Comparison of ENCODE assay signal across 8 mouse cellular contexts in genomic region chr11:79065463-79066190, GRCm38 (mm10).
DNase-seq lines count a peak whose midpoint lies in the region; ATAC-seq and TF ChIP-seq lines count a peak whose summit lies in the region.

No protein-coding gene starts in this region.

- no peak for DNase-seq in neural tube, embryonic 11.5 days (ENCODE audit: low spot score)
- no peak for DNase-seq in neural tube, embryonic 10.5 days (ENCODE audit: extremely low spot score, low spot score)
- DNase-seq in kidney, postnatal 36 days = peak; percentile 81
- DNase-seq in embryo, embryonic 10 days (ENCODE audit: low spot score) = no peak
- DNase-seq in thymus, postnatal 0 days (ENCODE audit: low spot score) = no peak
- DNase-seq in cerebellum, adult 2 months = no peak

- TF ChIP-seq POLR2A in cerebellum, adult 2 months (IDR thresholded peaks at IDR 0.05; ENCODE audit: borderline replicate concordance, insufficient read depth, low read length) = no peak

- H3K36me3 ChIP-seq in neural tube, embryonic 11.5 days (ENCODE audit: control insufficient read depth, insufficient read depth, low read length) = no peaks in the 10 kb centered on the region
- no peaks in the 10 kb centered on the region for H3K36me3 ChIP-seq in heart, embryonic 13.5 days
- no peaks in the 10 kb centered on the region for H3K36me3 ChIP-seq in stomach, embryonic 16.5 days (ENCODE audit: control insufficient read depth, insufficient read depth, low read length)

- no peak for TF ChIP-seq CTCF in cerebellum, adult 2 months (IDR thresholded peaks at IDR 0.05; ENCODE audit: borderline replicate concordance, insufficient read depth, low read depth, low read length)

- H3K27ac ChIP-seq in neural tube, embryonic 11.5 days (ENCODE audit: low read depth, low read length) = peak overlapping the region; percentile 10; the same call in 1 of the 2 replicates
- peak overlapping the region; percentile 86 for H3K27ac ChIP-seq in heart, embryonic 13.5 days (replicated peaks)
- peak overlapping the region; percentile 56 for H3K27ac ChIP-seq in stomach, embryonic 16.5 days (ENCODE audit: low read length)
- no peak overlapping the region for H3K27ac ChIP-seq in cerebellum, adult 2 months (ENCODE audit: insufficient read depth, low read length)

- H3K9me3 ChIP-seq in neural tube, embryonic 11.5 days (ENCODE audit: control insufficient read depth, low read length) = no peaks in the 10 kb centered on the region
- H3K9me3 ChIP-seq in heart, embryonic 13.5 days = no peaks in the 10 kb centered on the region
- H3K9me3 ChIP-seq in stomach, embryonic 16.5 days (replicated peaks; ENCODE audit: control insufficient read depth, low read length) = no peaks in the 10 kb centered on the region

- no peak overlapping the region for H3K4me3 ChIP-seq in neural tube, embryonic 11.5 days (ENCODE audit: low read depth, low read length)
- no peak overlapping the region for H3K4me3 ChIP-seq in heart, embryonic 13.5 days
- H3K4me3 ChIP-seq in stomach, embryonic 16.5 days (replicated peaks; ENCODE audit: low read length) = no peak overlapping the region
- H3K4me3 ChIP-seq in cerebellum, adult 2 months (replicated peaks; ENCODE audit: insufficient read depth, low read depth, low read length) = no peak overlapping the region

- ATAC-seq in neural tube, embryonic 11.5 days (ENCODE audit: insufficient read depth, low FRiP score, low TSS enrichment) = no peak
- no peak for ATAC-seq in heart, embryonic 13.5 days (ENCODE audit: extremely low read depth, insufficient number of reproducible peaks, low FRiP score, low TSS enrichment)
- ATAC-seq in stomach, embryonic 16.5 days (ENCODE audit: insufficient read depth, low FRiP score) = no peak

- H3K9ac ChIP-seq in neural tube, embryonic 11.5 days (ENCODE audit: low read length) = no peak overlapping the region
- H3K9ac ChIP-seq in heart, embryonic 13.5 days = peak overlapping the region; percentile 6; the same call in 1 of the 2 replicates
- no peak overlapping the region for H3K9ac ChIP-seq in stomach, embryonic 16.5 days (ENCODE audit: low read length)

- no peak overlapping the region for H3K4me2 ChIP-seq in neural tube, embryonic 11.5 days (ENCODE audit: low read depth)
- H3K4me2 ChIP-seq in heart, embryonic 13.5 days = no peak overlapping the region
- H3K4me2 ChIP-seq in stomach, embryonic 16.5 days (ENCODE audit: low read depth, low read length) = no peak overlapping the region

- H3K4me1 ChIP-seq in neural tube, embryonic 11.5 days (ENCODE audit: control insufficient read depth, insufficient read depth, low read length) = peaks cover 3% of the 10 kb centered on the region; the same call in 1 of the 2 replicates
- H3K4me1 ChIP-seq in heart, embryonic 13.5 days = peaks cover 87% of the 10 kb centered on the region
- peaks cover 19% of the 10 kb centered on the region for H3K4me1 ChIP-seq in stomach, embryonic 16.5 days (ENCODE audit: control insufficient read depth, insufficient read depth, low read length)
- no peaks in the 10 kb centered on the region; the same call in 1 of the 2 replicates for H3K4me1 ChIP-seq in cerebellum, adult 2 months (ENCODE audit: control insufficient read depth, insufficient read depth, low read length)

- 80% methylated on average over 11 of the region's 11 CpGs for WGBS in neural tube, embryonic 11.5 days
- WGBS in heart, embryonic 13.5 days = 51% methylated on average over 11 of the region's 11 CpGs
- WGBS in stomach, embryonic 16.5 days = 57% methylated on average over 11 of the region's 11 CpGs
- 68% methylated on average over 11 of the region's 11 CpGs for WGBS in cerebellum, adult 2 months

- H3K27me3 ChIP-seq in neural tube, embryonic 11.5 days (ENCODE audit: control insufficient read depth, insufficient read depth, low read length) = no peaks in the 10 kb centered on the region
- H3K27me3 ChIP-seq in heart, embryonic 13.5 days (replicated peaks) = no peaks in the 10 kb centered on the region
- no peaks in the 10 kb centered on the region for H3K27me3 ChIP-seq in stomach, embryonic 16.5 days (ENCODE audit: control insufficient read depth, insufficient read depth, low read length)
- no peaks in the 10 kb centered on the region for H3K27me3 ChIP-seq in cerebellum, adult 2 months (ENCODE audit: control insufficient read depth, insufficient read depth, low read length)

Comparison
In these comparisons a context has a peak if more than half of its experiments do, and no peak if none do; other contexts are left out.
1. DNase-seq: peak in kidney, postnatal 36 days (2 of 2); none in neural tube, embryonic 11.5 days (single experiment), neural tube, embryonic 10.5 days (single experiment), embryo, embryonic 10 days (single experiment), thymus, postnatal 0 days (single experiment) and cerebellum, adult 2 months (0 of 2).